Mouse (Mus musculus) heart, embryonic 14.5 days (tissue): ENCODE results near the gene Arrdc4. TPM values are rescaled to one million over a fixed set of nuclear protein-coding genes. Genes with fewer than 3 reads are reported as not detected.

Source experiments
- ATAC-seq: fragments of 200-750 bp; cut with Nextera tagmentation; 2 replicates; pipeline ENCODE4 v1.8.0; 2017; ENCODE audit warnings: low read depth, moderate TSS enrichment; ENCODE audit not compliant: insufficient number of reproducible peaks, insufficient read depth, low FRiP score
- H3K27ac ChIP-seq, 2 experiments: fragments of 200-500 bp in 1 of 2; fragments of 300-500 bp in 1 of 2; sonication (generic) in 1 of 2; replicated peaks in 1 of 2; 2 replicates each; pipeline ENCODE4 v1.5.1; 2012 to 2014; ENCODE audit warnings: low read depth in 2 of 2, low read length in 2 of 2, control low read depth in 1 of 2, mild to moderate bottlenecking in 1 of 2, mixed read lengths in 1 of 2; ENCODE audit not compliant: control insufficient read depth in 1 of 2, insufficient read depth in 1 of 2
- H3K27me3 ChIP-seq: fragments of 300-500 bp; sonication (generic); 2 replicates; pipeline ENCODE4 v1.6.1; 2014; ENCODE audit warnings: mild to moderate bottlenecking, low read length, control low read depth; ENCODE audit not compliant: control insufficient read depth, insufficient read depth
- H3K36me3 ChIP-seq: fragments of 300-500 bp; sonication (generic); 2 replicates; pipeline ENCODE4 v1.6.1; 2014; ENCODE audit warnings: mild to moderate bottlenecking, control low read depth, low read length, mixed read lengths; ENCODE audit not compliant: control insufficient read depth, insufficient read depth
- H3K4me1 ChIP-seq, 2 experiments: fragments of 200-500 bp in 1 of 2; fragments of 300-500 bp in 1 of 2; sonication (generic) in 1 of 2; 2 replicates each; pipeline ENCODE4 v1.6.1; 2012 to 2014; ENCODE audit warnings: low read length in 2 of 2, control low read depth in 1 of 2, mixed read lengths in 1 of 2; ENCODE audit not compliant: control insufficient read depth in 2 of 2, insufficient read depth in 2 of 2
- H3K4me2 ChIP-seq: fragments of 300-500 bp; sonication (generic); 2 replicates; pipeline ENCODE4 v1.6.1; 2014; ENCODE audit warnings: mild to moderate bottlenecking, low read length
- H3K4me3 ChIP-seq, 2 experiments: fragments of 200-500 bp in 1 of 2; fragments of 300-500 bp in 1 of 2; sonication (generic) in 1 of 2; 2 replicates each; pipeline ENCODE4 v1.5.1; 2012 to 2014; ENCODE audit warnings: low read length in 2 of 2, mild to moderate bottlenecking in 2 of 2, control low read depth in 1 of 2, low read depth in 1 of 2, moderate library complexity in 1 of 2; ENCODE audit not compliant: control insufficient read depth in 1 of 2, insufficient read depth in 1 of 2
- H3K9ac ChIP-seq: fragments of 300-500 bp; sonication (generic); 2 replicates; pipeline ENCODE4 v1.6.1; 2014; ENCODE audit warnings: mild to moderate bottlenecking, low read length
- H3K9me3 ChIP-seq: fragments of 300-500 bp; sonication (generic); 2 replicates; pipeline ENCODE4 v1.6.1; 2016; ENCODE audit warnings: low read length, control low read depth; ENCODE audit not compliant: control insufficient read depth
- WGBS: fragments of 180-500 bp; shearing (Covaris S2); extraction: QIAGEN DNeasy Blood & Tissue Kit; methylation state at CpG from one replicate; pipeline ENCODE4 v1.1.7; 2014; 5-methylcytosine and 5-hydroxymethylcytosine counted together
- polyA plus RNA-seq: library from polyadenylated mRNA; unstranded; fragments of >200 nt; fragmentation: Nextera tagmentation; extraction: Ambion mirVana; gene quantifications from 2 replicates; pipeline ENCODE4 v1.2.1, GENCODE M21; 2014

Gene Arrdc4
- 18.8 and 22.1 TPM in 2 replicates for polyA plus RNA-seq

DNA sequence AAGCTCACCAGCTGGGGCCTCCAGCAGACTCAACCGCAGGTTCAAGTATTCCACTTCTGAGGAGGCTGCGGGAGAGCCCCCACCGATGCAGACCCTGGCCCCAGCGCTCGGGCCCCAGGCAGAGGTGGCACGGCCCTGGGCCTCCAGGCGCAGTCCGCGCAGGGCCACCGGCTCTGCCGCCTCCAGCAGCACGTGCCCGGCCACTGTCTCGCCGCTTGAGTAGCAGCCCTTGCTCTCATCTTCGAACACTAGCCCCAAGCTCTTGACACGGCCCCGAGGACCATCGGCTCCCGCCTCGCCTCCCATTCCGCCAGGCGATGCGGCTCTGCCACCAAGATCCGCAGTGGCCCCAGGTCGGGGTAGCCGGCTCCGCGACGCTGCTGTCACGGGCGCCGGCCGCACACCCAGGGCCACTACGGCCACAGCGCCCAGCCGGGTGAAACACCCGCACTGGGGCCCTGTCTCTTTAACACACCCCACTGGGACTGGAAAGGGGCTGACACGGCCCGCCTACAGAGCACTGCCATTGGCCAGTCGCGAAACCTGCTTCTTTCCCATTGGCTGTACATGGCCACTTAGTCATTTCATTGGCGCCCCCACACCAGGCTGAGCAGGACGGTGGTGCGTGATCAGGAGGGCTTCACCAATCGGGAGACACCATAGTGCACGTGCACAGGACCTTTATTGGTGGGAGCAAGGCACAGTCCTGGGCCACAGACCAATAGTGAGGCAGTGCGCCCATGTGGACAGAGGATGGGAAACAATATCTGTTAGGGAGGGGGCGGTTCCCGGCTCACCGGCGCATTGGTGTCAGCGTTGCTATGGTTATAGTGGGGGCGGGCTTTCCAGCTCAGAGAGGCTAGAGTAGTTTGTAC is at the start of gene Arrdc4:
Arrdc4 (minus strand) TSS at position 481 of the 875 bp plus-strand sequence.
- Histone ChIP-seq H3K4me2 (peak within 1 kb of the TSS; percentile 95), H3K9me3 (no peaks in the 10 kb centered on the region), H3K36me3 (peaks cover 6% of the 10 kb centered on the region), H3K4me3 (peak within 1 kb of the TSS; percentile 67 to 79), H3K9ac (peak within 1 kb of the TSS; percentile 89), H3K27ac (peak within 1 kb of the TSS; percentile 68 to 75), H3K27me3 (no peaks in the 10 kb centered on the region), H3K4me1 (peaks cover 3 to 16% of the 10 kb centered on the region in 2 experiments)
- WGBS = under 1% methylated on average over 54 of the region's 54 CpGs
- ATAC-seq = peak; percentile 100

DNA sequence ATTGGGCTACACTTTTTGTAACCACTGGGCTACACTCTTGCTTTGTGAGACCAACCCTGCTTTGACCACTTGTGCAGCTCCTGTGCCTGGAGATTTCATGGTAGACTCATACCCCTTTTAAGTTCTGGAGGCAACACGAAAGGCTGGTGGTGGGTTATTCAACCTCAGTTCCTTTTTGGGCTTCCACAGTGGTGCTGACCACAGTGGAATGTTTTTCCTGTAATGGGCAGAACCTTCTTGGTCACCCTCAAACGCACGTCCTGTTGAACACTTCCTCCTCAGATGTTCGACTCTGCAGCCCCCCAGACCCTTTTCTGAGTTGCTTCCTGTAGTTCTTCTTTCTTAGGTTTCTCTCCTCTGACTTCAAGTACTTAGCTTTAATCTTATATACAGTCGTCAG is 46.5 kb upstream of the Arrdc4 start:
- no peaks in the 10 kb centered on the region for H3K4me1 ChIP-seq
- 53% methylated on average over 5 of the region's 5 CpGs for WGBS
- H3K27me3 ChIP-seq = no peaks in the 10 kb centered on the region
- no peak overlapping the region for H3K4me2 ChIP-seq
- H3K9ac ChIP-seq = no peak overlapping the region
- no peak for ATAC-seq
- H3K27ac ChIP-seq = no peak overlapping the region
- no peaks in the 10 kb centered on the region for H3K9me3 ChIP-seq
- H3K4me3 ChIP-seq = no peak overlapping the region
- H3K36me3 ChIP-seq = no peaks in the 10 kb centered on the region

DNA sequence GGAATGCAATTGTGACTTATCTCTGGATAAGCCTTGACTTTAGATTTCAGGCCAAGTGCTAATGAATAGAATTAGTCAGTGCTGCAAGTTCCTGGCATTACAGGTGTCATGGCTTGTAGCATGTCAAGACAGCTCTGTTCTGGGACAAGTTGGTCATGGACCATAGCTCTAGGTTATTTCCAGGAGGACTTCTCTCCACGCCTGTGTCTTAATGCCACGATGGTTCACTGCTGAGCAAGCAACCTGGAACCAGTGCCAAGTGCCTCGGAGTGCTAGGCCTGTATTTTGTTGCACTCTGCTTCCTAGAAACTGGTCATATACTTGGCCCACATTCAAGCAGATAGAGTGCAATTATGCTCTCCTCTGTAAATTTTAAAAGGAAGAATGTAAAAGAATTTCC is 39.7 kb upstream of the Arrdc4 start:
- Histone ChIP-seq H3K4me1 (no peaks in the 10 kb centered on the region), H3K27ac (no peak overlapping the region), H3K9me3 (no peaks in the 10 kb centered on the region), H3K36me3 (no peaks in the 10 kb centered on the region), H3K4me2 (no peak overlapping the region), H3K27me3 (no peaks in the 10 kb centered on the region), H3K9ac (no peak overlapping the region), H3K4me3 (no peak overlapping the region)
- WGBS = 72% methylated on average over 3 of the region's 3 CpGs
- ATAC-seq = no peak

DNA sequence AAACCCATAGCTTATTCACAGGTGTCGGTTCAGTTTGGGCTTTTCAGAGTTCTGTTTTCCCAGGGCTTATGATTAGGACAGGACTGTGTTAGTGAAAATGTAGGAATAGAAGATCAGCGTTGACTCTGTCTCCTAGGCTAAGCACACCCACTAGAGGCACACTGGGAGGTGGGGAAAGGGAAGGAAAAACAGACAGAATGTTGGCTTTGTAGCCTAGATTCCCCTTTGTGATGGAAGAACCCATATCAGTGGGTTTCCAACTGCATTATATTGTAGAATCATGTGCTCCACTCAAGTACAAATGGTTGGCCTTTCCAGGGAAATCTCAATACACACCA is 22.7 kb upstream of the Arrdc4 start:
- Histone ChIP-seq H3K4me3 (no peak overlapping the region), H3K27me3 (no peaks in the 10 kb centered on the region), H3K9ac (no peak overlapping the region), H3K4me1 (no peaks in the 10 kb centered on the region), H3K9me3 (no peaks in the 10 kb centered on the region), H3K27ac (no peak overlapping the region), H3K36me3 (no peaks in the 10 kb centered on the region), H3K4me2 (no peak overlapping the region)
- no peak for ATAC-seq
- WGBS = 74% methylated on average over 2 of the region's 2 CpGs

DNA sequence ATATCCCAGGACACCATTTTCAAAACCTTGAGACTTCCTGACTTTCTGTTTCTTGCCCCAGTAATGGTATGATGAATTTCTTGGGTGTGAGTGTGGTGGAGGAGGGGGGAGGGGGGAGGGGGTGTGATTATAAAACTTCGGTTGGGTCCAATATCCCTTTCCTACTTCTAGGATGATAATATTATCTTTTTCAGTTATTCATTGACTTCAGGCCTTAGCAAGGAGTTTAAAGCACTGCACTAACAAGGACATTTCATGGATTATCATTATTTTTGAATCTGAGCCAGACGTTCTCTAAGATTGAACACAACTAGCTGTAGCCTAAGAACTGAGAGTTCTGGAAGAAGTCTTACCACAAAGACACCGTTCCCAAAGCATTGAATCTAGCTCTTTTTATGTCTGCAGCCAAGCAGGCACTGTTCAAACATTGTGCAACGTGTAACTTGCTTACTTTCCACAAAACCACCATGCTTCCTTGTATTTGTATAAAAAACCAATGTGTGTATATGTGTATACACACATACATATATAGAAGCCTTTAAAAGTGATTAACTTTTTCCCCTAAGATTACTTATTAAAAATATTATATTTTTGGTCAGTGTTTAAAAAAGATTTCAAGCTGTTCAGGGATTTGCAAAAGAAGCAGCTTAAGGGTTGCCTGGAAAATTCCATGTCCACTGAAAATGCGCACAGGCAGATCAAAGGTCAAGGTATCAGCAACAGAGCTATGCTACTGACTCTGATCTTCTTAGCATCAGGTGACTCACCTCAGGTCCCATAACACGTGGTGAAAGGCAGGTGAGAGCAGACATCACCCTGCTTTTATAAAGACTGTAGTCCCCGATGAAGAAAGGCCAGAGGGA is 22.1 kb upstream of the Arrdc4 start:
- no peak for ATAC-seq
- 71% methylated on average over 7 of the region's 7 CpGs for WGBS
- no peaks in the 10 kb centered on the region for H3K4me1 ChIP-seq
- H3K36me3 ChIP-seq = no peaks in the 10 kb centered on the region
- no peak overlapping the region for H3K4me2 ChIP-seq
- H3K4me3 ChIP-seq = no peak overlapping the region
- no peaks in the 10 kb centered on the region for H3K27me3 ChIP-seq
- no peaks in the 10 kb centered on the region for H3K9me3 ChIP-seq
- H3K27ac ChIP-seq = no peak overlapping the region
- no peak overlapping the region for H3K9ac ChIP-seq

DNA sequence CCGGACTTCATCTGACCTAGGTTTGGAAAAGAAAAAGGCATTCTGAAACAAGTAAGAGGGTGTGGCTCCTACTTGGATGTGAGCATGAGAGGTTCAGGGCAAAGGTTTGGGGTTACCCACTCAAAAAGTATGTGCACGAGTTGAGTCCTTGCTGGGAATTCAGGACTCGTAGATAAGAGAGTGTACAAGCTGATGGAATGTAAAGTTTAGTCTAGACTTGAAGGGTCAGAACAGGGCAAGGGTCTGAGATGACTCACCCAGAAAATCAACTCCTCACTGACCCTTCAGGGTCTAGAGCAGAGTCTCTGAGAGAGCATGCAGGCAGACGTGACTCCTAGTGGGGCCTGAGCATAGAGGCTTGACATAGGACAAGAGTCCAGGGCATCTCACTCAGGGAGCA is 16.9 kb upstream of the Arrdc4 start:
- H3K9ac ChIP-seq = no peak overlapping the region
- no peaks in the 10 kb centered on the region for H3K4me1 ChIP-seq
- H3K27ac ChIP-seq = no peak overlapping the region
- WGBS = 50% methylated on average over 4 of the region's 4 CpGs
- no peak overlapping the region for H3K4me2 ChIP-seq
- no peaks in the 10 kb centered on the region for H3K36me3 ChIP-seq
- no peaks in the 10 kb centered on the region for H3K9me3 ChIP-seq
- H3K27me3 ChIP-seq = no peaks in the 10 kb centered on the region
- H3K4me3 ChIP-seq = no peak overlapping the region
- ATAC-seq = no peak

DNA sequence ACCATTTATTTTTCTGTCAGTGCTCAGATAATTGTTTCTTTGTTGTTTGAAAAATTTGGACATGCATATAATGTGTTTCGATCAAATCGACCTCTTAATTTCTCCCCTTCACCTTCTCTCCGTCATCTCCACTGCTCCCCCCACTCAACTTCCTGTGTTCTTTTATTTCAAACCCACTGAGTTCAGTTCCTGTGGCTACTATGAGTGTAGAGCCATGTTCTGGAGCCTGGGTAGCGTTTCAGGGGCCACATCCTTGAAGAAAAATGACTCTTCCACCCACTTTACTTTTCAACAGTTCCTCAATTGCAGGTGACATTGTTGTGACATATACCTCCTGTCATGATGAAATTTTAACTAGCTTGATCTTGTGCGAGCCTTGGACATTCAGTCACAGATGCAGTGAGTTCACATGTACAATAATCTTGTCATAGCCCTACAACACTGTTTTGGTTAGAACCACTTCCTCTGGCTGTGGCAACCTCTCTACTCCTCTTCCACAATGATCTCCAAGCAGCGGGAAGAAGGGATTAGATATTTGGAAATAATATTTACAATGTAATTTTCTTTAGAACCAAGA is 10.2 kb upstream of the Arrdc4 start:
- H3K4me3 ChIP-seq = no peak overlapping the region
- no peak overlapping the region for H3K27ac ChIP-seq
- H3K9ac ChIP-seq = no peak overlapping the region
- no peak for ATAC-seq
- H3K36me3 ChIP-seq = no peaks in the 10 kb centered on the region
- WGBS = 69% methylated on average over 6 of the region's 6 CpGs
- no peaks in the 10 kb centered on the region for H3K4me1 ChIP-seq
- no peak overlapping the region for H3K4me2 ChIP-seq
- H3K9me3 ChIP-seq = no peaks in the 10 kb centered on the region
- H3K27me3 ChIP-seq = no peaks in the 10 kb centered on the region
